Mouse (Mus musculus): ENCODE results near the gene Gm44502. TPM values are rescaled to one million over a fixed set of nuclear protein-coding genes. Genes with fewer than 3 reads are reported as not detected.

Gene Gm44502
- polyA plus RNA-seq, 1 experiment from 2014 or later: not detected

GRCm38 (mm10) chr15:89377362-89377761, 52.1 kb downstream of the Gm44502 start:
- Histone ChIP-seq H3K27ac (ENCODE audit: low read depth, low read length) (no peak overlapping the region), H3K4me3 (ENCODE audit: low read depth, low read length) (no peak overlapping the region), H3K4me1 (replicated peaks; ENCODE audit: control insufficient read depth, insufficient read depth, low read length) (peaks cover 29% of the 10 kb centered on the region), H3K9me3 (ENCODE audit: control insufficient read depth, low read length) (no peaks in the 10 kb centered on the region), H3K27me3 (replicated peaks; ENCODE audit: control insufficient read depth, insufficient read depth, low read length) (peaks cover 40% of the 10 kb centered on the region), H3K9ac (ENCODE audit: low read depth, low read length) (no peak overlapping the region), H3K36me3 (ENCODE audit: control insufficient read depth, insufficient read depth, low read length) (no peaks in the 10 kb centered on the region), H3K4me2 (peak overlapping the region; percentile 42)
- DNase-seq (ENCODE audit: low spot score) (no peak), ATAC-seq (replicated peaks; ENCODE audit: low FRiP score) (no peak)
- WGBS: 9% methylated on average over 18 of the region's 18 CpGs

DNA sequence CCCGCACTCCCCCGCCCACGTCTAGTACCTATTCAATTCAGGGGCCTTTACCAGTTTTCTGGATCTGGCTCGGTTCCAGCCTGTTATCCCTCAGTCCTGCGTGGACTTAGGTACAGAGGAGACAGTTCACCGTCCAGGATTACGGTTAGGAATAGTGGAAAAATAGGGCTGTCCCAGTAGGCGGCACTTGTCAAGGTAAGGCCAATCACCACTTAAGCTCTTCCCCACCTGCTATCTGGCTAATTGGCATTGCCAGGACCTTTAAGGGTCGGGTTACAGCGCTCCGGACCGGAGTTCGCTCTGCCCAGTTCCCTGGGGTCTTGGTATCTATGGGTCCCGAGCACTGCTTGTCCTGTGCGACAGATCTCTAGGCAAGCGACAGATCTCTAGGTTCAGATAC, 52.5 kb downstream of the Gm44502 start, which contains the start of gene Tymp:
TSS of gene Tymp (minus strand) at position 83 of the 400 bp plus-strand sequence.
- H3K4me2 ChIP-seq: peak within 1 kb of the TSS; percentile 42
- H3K27ac ChIP-seq (ENCODE audit: low read depth, low read length): no peak within 1 kb of the TSS
- no peak for DNase-seq (ENCODE audit: low spot score)
- H3K9me3 ChIP-seq (ENCODE audit: control insufficient read depth, low read length): no peaks in the 10 kb centered on the region
- peaks cover 3% of the 10 kb centered on the region; the same call in 1 of the 2 replicates for H3K36me3 ChIP-seq (ENCODE audit: control insufficient read depth, insufficient read depth, low read length)
- H3K27me3 ChIP-seq (replicated peaks; ENCODE audit: control insufficient read depth, insufficient read depth, low read length): peaks cover 40% of the 10 kb centered on the region
- no peak for ATAC-seq (replicated peaks; ENCODE audit: low FRiP score)
- WGBS: 29% methylated on average over 16 of the region's 16 CpGs
- H3K4me1 ChIP-seq (replicated peaks; ENCODE audit: control insufficient read depth, insufficient read depth, low read length): peaks cover 29% of the 10 kb centered on the region
- no peak within 1 kb of the TSS for H3K9ac ChIP-seq (ENCODE audit: low read depth, low read length)
- H3K4me3 ChIP-seq (ENCODE audit: low read depth, low read length): no peak within 1 kb of the TSS

GRCm38 (mm10) chr15:89376040-89376439, 53.5 kb downstream of the Gm44502 start:
- peaks cover 40% of the 10 kb centered on the region for H3K27me3 ChIP-seq (replicated peaks; ENCODE audit: control insufficient read depth, insufficient read depth, low read length)
- no peaks in the 10 kb centered on the region for H3K9me3 ChIP-seq (ENCODE audit: control insufficient read depth, low read length)
- H3K4me3 ChIP-seq (ENCODE audit: low read depth, low read length): no peak overlapping the region
- DNase-seq (ENCODE audit: low spot score) (no peak), ATAC-seq (replicated peaks; ENCODE audit: low FRiP score) (no peak)
- H3K36me3 ChIP-seq (ENCODE audit: control insufficient read depth, insufficient read depth, low read length): peaks cover 12% of the 10 kb centered on the region
- WGBS: 85% methylated on average over 7 of the region's 7 CpGs
- no peak overlapping the region for H3K9ac ChIP-seq (ENCODE audit: low read depth, low read length)
- H3K4me1 ChIP-seq (replicated peaks; ENCODE audit: control insufficient read depth, insufficient read depth, low read length): peaks cover 29% of the 10 kb centered on the region
- H3K4me2 ChIP-seq: no peak overlapping the region
- no peak overlapping the region for H3K27ac ChIP-seq (ENCODE audit: low read depth, low read length)

DNA sequence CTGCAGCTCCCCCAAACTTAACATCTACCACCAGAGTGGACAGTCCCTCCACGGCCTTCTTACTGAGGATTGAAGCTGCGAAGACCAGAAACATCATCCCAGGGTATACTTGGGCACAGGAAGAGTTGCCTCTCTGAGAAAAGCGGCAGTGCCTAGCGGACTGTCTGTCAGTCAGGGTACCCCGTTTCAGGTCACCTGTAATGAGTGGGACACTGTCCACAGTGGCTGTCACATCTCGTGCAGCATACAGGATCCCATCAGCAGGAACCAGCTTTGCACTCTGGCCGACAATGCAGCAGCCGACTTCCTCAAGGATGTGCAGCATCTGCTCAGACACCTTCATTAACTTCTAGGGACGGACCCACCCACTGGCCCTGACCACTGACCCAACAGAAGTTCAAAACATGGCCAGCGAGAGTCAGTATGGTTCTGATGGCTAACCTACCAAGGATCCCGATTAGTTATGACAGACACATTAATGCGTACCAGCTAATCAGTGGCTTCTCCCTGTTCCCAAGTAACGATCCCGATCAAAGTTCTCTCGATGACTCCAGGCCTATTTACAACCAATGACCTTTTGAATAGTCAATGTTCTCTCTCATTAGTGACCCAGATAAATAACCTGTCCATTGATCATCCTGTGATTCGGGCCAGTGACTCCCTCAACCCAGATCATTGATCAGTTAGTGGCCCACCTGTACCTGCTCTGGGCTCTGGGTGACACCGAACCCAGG, 54.5 kb downstream of the Gm44502 start:
- WGBS: 86% methylated on average over 17 of the region's 17 CpGs
- Histone ChIP-seq H3K4me2 (no peak overlapping the region), H3K27me3 (replicated peaks; ENCODE audit: control insufficient read depth, insufficient read depth, low read length) (peaks cover 37% of the 10 kb centered on the region), H3K4me1 (replicated peaks; ENCODE audit: control insufficient read depth, insufficient read depth, low read length) (peaks cover 29% of the 10 kb centered on the region), H3K9ac (ENCODE audit: low read depth, low read length) (no peak overlapping the region), H3K4me3 (ENCODE audit: low read depth, low read length) (no peak overlapping the region), H3K9me3 (ENCODE audit: control insufficient read depth, low read length) (no peaks in the 10 kb centered on the region), H3K36me3 (ENCODE audit: control insufficient read depth, insufficient read depth, low read length) (peaks cover 21% of the 10 kb centered on the region), H3K27ac (ENCODE audit: low read depth, low read length) (no peak overlapping the region)
- ATAC-seq (replicated peaks; ENCODE audit: low FRiP score) (no peak), DNase-seq (ENCODE audit: low spot score) (no peak)

GRCm38 (mm10) chr15:89374340-89374739, 55.2 kb downstream of the Gm44502 start:
- H3K4me1 ChIP-seq (replicated peaks; ENCODE audit: control insufficient read depth, insufficient read depth, low read length): peaks cover 25% of the 10 kb centered on the region
- peak overlapping the region; percentile 64 for H3K4me2 ChIP-seq
- WGBS: 48% methylated on average over 9 of the region's 9 CpGs
- peaks cover 26% of the 10 kb centered on the region for H3K36me3 ChIP-seq (ENCODE audit: control insufficient read depth, insufficient read depth, low read length)
- H3K27me3 ChIP-seq (replicated peaks; ENCODE audit: control insufficient read depth, insufficient read depth, low read length): peaks cover 33% of the 10 kb centered on the region
- ATAC-seq (replicated peaks; ENCODE audit: low FRiP score) (0 out of 2 replicates have a peak, but pooled peaks have one; percentile 1), DNase-seq (ENCODE audit: low spot score) (no peak)
- no peaks in the 10 kb centered on the region for H3K9me3 ChIP-seq (ENCODE audit: control insufficient read depth, low read length)
- H3K9ac ChIP-seq (ENCODE audit: low read depth, low read length): peak overlapping the region; percentile 78
- no peak overlapping the region; the same call in 1 of the 2 replicates for H3K27ac ChIP-seq (ENCODE audit: low read depth, low read length)
- H3K4me3 ChIP-seq (ENCODE audit: low read depth, low read length): peak overlapping the region; percentile 64

DNA sequence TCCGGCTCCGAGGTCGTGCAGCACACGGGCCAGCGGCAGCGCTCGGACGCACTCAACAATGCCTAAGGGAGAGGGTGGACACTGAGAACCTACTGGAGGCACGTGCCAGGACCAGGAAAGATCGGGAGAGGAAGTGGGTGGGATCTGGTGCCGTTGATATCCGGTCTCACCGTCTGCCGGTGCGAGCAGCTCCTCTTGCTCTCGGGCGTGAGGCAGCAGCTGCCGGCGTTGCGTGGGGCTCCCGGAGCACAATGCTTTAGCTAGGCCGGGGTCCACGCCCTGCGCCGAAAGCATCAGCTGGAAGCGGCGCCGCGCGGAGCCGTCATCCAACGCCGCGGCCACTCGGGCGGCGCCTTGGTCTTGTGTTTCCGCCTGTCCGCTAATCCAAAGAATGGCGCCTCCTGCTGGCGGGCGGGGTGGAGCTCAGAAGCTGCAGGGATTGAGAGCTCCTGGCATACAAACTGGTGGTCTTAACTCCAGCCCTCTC, 55.7 kb downstream of the Gm44502 start, which contains the start of gene Sco2:
TSS of gene Sco2 (minus strand) at position 85 of the 487 bp plus-strand sequence.
- peaks cover 19% of the 10 kb centered on the region for H3K4me1 ChIP-seq (replicated peaks; ENCODE audit: control insufficient read depth, insufficient read depth, low read length)
- peaks cover 31% of the 10 kb centered on the region for H3K36me3 ChIP-seq (ENCODE audit: control insufficient read depth, insufficient read depth, low read length)
- under 1% methylated on average over 42 of the region's 42 CpGs for WGBS
- no peaks in the 10 kb centered on the region for H3K9me3 ChIP-seq (ENCODE audit: control insufficient read depth, low read length)
- H3K4me2 ChIP-seq: peak within 1 kb of the TSS; percentile 64
- ATAC-seq (replicated peaks; ENCODE audit: low FRiP score) (peak; percentile 76), DNase-seq (ENCODE audit: low spot score) (peak; percentile 97)
- peaks cover 28% of the 10 kb centered on the region for H3K27me3 ChIP-seq (replicated peaks; ENCODE audit: control insufficient read depth, insufficient read depth, low read length)
- H3K4me3 ChIP-seq (ENCODE audit: low read depth, low read length): peak within 1 kb of the TSS; percentile 64
- H3K9ac ChIP-seq (ENCODE audit: low read depth, low read length): peak within 1 kb of the TSS; percentile 78
- peak within 1 kb of the TSS; percentile 89 for H3K27ac ChIP-seq (ENCODE audit: low read depth, low read length)

DNA sequence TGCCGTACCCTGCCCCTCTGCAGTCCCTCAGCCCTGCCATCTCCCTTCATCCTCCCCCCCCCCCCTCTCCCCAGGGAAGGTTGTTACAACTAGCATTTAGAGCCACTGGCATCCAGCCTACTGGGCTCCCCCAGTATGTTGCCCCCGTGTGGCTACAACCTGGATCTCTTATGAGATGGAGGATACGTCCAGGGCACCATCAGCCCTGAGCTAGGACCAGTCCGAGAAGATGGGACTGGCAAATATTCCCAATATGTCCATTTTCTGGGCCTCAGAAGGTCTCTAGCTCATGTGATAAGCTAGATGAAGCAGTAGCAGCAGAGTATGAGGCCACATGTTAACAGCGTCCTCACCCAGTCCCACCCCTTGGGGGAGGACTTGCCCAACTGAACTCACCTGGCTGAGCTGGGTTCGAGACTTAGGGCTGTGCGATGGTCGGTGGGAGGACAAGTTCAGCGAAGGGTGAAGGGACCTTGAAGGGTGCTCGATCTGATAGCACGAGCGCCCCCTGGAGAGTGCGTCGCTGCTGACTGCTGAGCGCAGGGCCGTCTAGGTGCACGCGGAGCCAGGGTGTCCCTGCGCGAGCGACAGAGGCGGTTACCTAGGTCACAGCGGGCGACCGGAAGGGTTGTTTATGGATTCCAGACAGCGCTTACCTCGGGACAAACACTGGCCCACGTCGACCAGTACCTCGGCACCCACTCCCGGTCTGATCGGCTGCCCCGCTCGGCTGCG, 56.3 kb downstream of the Gm44502 start:
- Histone ChIP-seq H3K9ac (ENCODE audit: low read depth, low read length) (peak overlapping the region; percentile 78), H3K36me3 (ENCODE audit: control insufficient read depth, insufficient read depth, low read length) (peaks cover 36% of the 10 kb centered on the region), H3K27ac (ENCODE audit: low read depth, low read length) (peak overlapping the region; percentile 89), H3K4me2 (peak overlapping the region; percentile 64), H3K27me3 (replicated peaks; ENCODE audit: control insufficient read depth, insufficient read depth, low read length) (peaks cover 21% of the 10 kb centered on the region), H3K4me1 (replicated peaks; ENCODE audit: control insufficient read depth, insufficient read depth, low read length) (peaks cover 13% of the 10 kb centered on the region), H3K4me3 (ENCODE audit: low read depth, low read length) (peak overlapping the region; percentile 64), H3K9me3 (ENCODE audit: control insufficient read depth, low read length) (no peaks in the 10 kb centered on the region)
- DNase-seq (ENCODE audit: low spot score): peak; percentile 84
- peak; percentile 84 for ATAC-seq (replicated peaks; ENCODE audit: low FRiP score)
- WGBS: 1% methylated on average over 35 of the region's 35 CpGs

DNA sequence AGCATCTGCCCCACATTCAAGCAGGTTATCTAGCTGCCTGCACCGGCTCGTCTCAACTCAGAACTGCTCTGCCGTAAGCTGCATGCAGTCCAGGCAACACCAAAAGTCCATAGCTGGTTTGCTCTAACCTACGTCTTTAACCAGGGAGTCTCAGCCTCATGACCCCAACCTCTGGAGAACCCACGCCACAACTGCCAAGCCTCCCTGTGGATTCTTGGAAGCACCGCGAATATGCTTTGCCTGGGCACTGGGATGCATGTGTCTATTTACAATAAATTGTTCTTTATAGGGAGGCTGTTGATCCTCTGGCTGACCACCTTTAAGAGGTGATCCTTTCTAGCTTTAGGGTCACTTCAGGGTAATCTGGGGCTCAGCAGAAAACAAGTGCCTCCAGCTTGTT, 57.0 kb downstream of the Gm44502 start:
- Histone ChIP-seq H3K9me3 (ENCODE audit: control insufficient read depth, low read length) (no peaks in the 10 kb centered on the region), H3K4me3 (ENCODE audit: low read depth, low read length) (peak overlapping the region; percentile 64), H3K27me3 (replicated peaks; ENCODE audit: control insufficient read depth, insufficient read depth, low read length) (peaks cover 15% of the 10 kb centered on the region), H3K4me1 (replicated peaks; ENCODE audit: control insufficient read depth, insufficient read depth, low read length) (peaks cover 12% of the 10 kb centered on the region), H3K36me3 (ENCODE audit: control insufficient read depth, insufficient read depth, low read length) (peaks cover 42% of the 10 kb centered on the region), H3K9ac (ENCODE audit: low read depth, low read length) (no peak overlapping the region), H3K4me2 (peak overlapping the region; percentile 64), H3K27ac (ENCODE audit: low read depth, low read length) (no peak overlapping the region)
- WGBS: 83% methylated on average over 7 of the region's 7 CpGs
- no peak for ATAC-seq (replicated peaks; ENCODE audit: low FRiP score)
- DNase-seq (ENCODE audit: low spot score): no peak

Data from liver, embryonic 11.5 days (tissue).